Mouse (Mus musculus): ENCODE results near the gene 2900092C05Rik. TPM values are rescaled to one million over a fixed set of nuclear protein-coding genes. Genes with fewer than 3 reads are reported as not detected.

Gene 2900092C05Rik
- polyA plus RNA-seq (2015; fragmentation: Nextera tagmentation; extraction: Ambion mirVana): not detected in 2 replicates

GRCm38 (mm10) chr7:12512217-12512616, at the start of gene 2900092C05Rik:
TSS of gene 2900092C05Rik (plus strand) at chr7:12512517.
- ATAC-seq (replicated peaks): no peak
- Histone ChIP-seq H3K27ac (replicated peaks) (no peak within 1 kb of the TSS), H3K27me3 (no peaks in the 10 kb centered on the region), H3K4me2 (replicated peaks) (no peak within 1 kb of the TSS), H3K4me3 (no peak within 1 kb of the TSS), H3K36me3 (no peaks in the 10 kb centered on the region), H3K9ac (replicated peaks) (no peak within 1 kb of the TSS), H3K4me1 (no peaks in the 10 kb centered on the region), H3K9me3 (peaks cover 6% of the 10 kb centered on the region)
- 77% methylated on average over 2 of the region's 2 CpGs for WGBS

- Histone ChIP-seq H3K36me3 (peaks cover 32% of the 10 kb centered on the region), H3K9me3 (peaks cover 15% of the 10 kb centered on the region; the same call in 1 of the 2 replicates), H3K27me3 (no peaks in the 10 kb centered on the region), H3K4me1 (peaks cover 7% of the 10 kb centered on the region), H3K27ac (replicated peaks) (peak within 1 kb of the TSS; percentile 89), H3K4me2 (replicated peaks) (peak within 1 kb of the TSS; percentile 55), H3K9ac (replicated peaks) (peak within 1 kb of the TSS; percentile 91), H3K4me3 (peak within 1 kb of the TSS; percentile 80)
- ATAC-seq (replicated peaks): peak; percentile 97
- WGBS: 0% methylated on average over 53 of the region's 53 CpGs
Observed at GRCm38 (mm10) chr7:12478158-12479008, 33.9 kb upstream of the 2900092C05Rik start, which contains the start of gene Zfp606. TSS of gene Zfp606 (plus strand) at chr7:12478293.

- peak; percentile 43; the same call in 1 of the 2 replicates for ATAC-seq (replicated peaks)
- peak overlapping the region; percentile 55 for H3K4me2 ChIP-seq (replicated peaks)
- under 1% methylated on average over 7 of the region's 8 CpGs for WGBS
- H3K27me3 ChIP-seq: no peaks in the 10 kb centered on the region
- H3K9ac ChIP-seq (replicated peaks): peak overlapping the region; percentile 91
- H3K4me1 ChIP-seq: peaks cover 7% of the 10 kb centered on the region
- peak overlapping the region; percentile 80 for H3K4me3 ChIP-seq
- peaks cover 15% of the 10 kb centered on the region; the same call in 1 of the 2 replicates for H3K9me3 ChIP-seq
- H3K36me3 ChIP-seq: peaks cover 38% of the 10 kb centered on the region
- H3K27ac ChIP-seq (replicated peaks): peak overlapping the region; percentile 89
Observed at GRCm38 (mm10) chr7:12479009-12479346, 33.3 kb upstream of the 2900092C05Rik start.

DNA sequence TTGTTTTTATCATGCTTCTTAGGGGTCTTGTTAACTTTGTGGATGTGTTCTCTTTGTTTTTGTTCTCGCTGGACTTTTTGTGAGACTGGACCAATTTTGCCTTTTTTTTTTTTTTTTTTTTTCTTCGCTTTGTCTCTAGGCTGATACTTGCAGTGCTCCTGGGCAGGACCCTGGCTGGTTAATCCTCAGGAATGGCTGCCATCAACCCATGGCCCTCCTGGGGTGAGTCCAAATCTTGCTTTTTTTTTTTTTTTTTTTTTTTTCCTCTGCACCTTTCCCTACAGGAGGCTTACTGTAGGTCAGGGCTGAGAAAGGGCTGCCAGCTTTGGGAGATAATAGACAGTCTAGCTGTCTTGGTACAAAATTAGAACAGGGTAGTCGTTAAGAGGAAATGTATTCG, 32.8 kb upstream of the 2900092C05Rik start:
- ATAC-seq (replicated peaks): no peak
- Histone ChIP-seq H3K27ac (replicated peaks) (no peak overlapping the region), H3K9ac (replicated peaks) (peak overlapping the region; percentile 91; the same call in 1 of the 2 replicates), H3K4me3 (peak overlapping the region; percentile 80), H3K4me1 (peaks cover 7% of the 10 kb centered on the region), H3K9me3 (peaks cover 15% of the 10 kb centered on the region; the same call in 1 of the 2 replicates), H3K4me2 (replicated peaks) (peak overlapping the region; percentile 55), H3K36me3 (peaks cover 44% of the 10 kb centered on the region), H3K27me3 (no peaks in the 10 kb centered on the region)
- 60% methylated on average over 4 of the region's 4 CpGs for WGBS

- no peaks in the 10 kb centered on the region for H3K27me3 ChIP-seq
- H3K9ac ChIP-seq (replicated peaks): no peak overlapping the region
- 90% methylated on average over 6 of the region's 6 CpGs for WGBS
- H3K36me3 ChIP-seq: peaks cover 86% of the 10 kb centered on the region
- H3K27ac ChIP-seq (replicated peaks): no peak overlapping the region
- no peak overlapping the region for H3K4me2 ChIP-seq (replicated peaks)
- H3K4me1 ChIP-seq: peaks cover 7% of the 10 kb centered on the region
- ATAC-seq (replicated peaks): no peak
- no peak overlapping the region for H3K4me3 ChIP-seq
- H3K9me3 ChIP-seq: peaks cover 37% of the 10 kb centered on the region
Observed at GRCm38 (mm10) chr7:12483771-12484170, 28.5 kb upstream of the 2900092C05Rik start.

- Histone ChIP-seq H3K4me1 (no peaks in the 10 kb centered on the region), H3K27ac (replicated peaks) (no peak overlapping the region), H3K4me3 (no peak overlapping the region), H3K27me3 (no peaks in the 10 kb centered on the region), H3K9ac (replicated peaks) (no peak overlapping the region), H3K4me2 (replicated peaks) (no peak overlapping the region), H3K36me3 (peaks cover 99% of the 10 kb centered on the region), H3K9me3 (peaks cover 52% of the 10 kb centered on the region)
- ATAC-seq (replicated peaks): no peak
- 100% methylated on average over 1 of the region's 1 CpGs for WGBS
Observed at GRCm38 (mm10) chr7:12485956-12486355, 26.4 kb upstream of the 2900092C05Rik start.

GRCm38 (mm10) chr7:12486691-12487090, 25.6 kb upstream of the 2900092C05Rik start:
- no peak for ATAC-seq (replicated peaks)
- no peak overlapping the region for H3K4me2 ChIP-seq (replicated peaks)
- H3K27ac ChIP-seq (replicated peaks): no peak overlapping the region
- H3K4me1 ChIP-seq: no peaks in the 10 kb centered on the region
- no peak overlapping the region for H3K9ac ChIP-seq (replicated peaks)
- H3K9me3 ChIP-seq: peaks cover 52% of the 10 kb centered on the region
- no peaks in the 10 kb centered on the region for H3K27me3 ChIP-seq
- peaks cover 99% of the 10 kb centered on the region for H3K36me3 ChIP-seq
- no peak overlapping the region for H3K4me3 ChIP-seq

DNA sequence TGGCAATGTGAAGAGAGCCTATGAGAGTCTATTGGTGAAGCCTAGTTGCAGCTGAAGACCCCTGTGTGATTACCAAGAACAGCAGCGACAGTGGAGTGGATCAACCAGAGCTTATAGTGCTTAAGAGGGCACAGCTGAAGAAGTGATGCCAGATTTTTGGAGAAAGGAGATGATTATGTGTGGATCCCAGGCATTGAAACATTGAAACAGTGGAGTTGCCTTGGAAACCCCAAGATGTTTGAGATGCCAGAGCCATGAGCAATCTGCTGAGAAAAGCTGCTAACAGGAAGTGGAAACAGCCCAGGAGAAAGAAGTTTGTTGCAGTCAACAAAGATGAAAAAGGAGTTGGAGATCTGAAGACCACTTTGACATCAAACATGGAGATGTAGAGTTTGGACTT, 1.4 kb upstream of the 2900092C05Rik start:
- H3K4me3 ChIP-seq: no peak overlapping the region
- 63% methylated on average over 1 of the region's 1 CpGs for WGBS

More for the DNA sequence above, 1.4 kb upstream of the 2900092C05Rik start:
- Histone ChIP-seq H3K9ac (replicated peaks) (no peak overlapping the region), H3K4me2 (replicated peaks) (no peak overlapping the region), H3K4me1 (no peaks in the 10 kb centered on the region), H3K27me3 (no peaks in the 10 kb centered on the region), H3K27ac (replicated peaks) (no peak overlapping the region), H3K9me3 (peaks cover 6% of the 10 kb centered on the region), H3K36me3 (no peaks in the 10 kb centered on the region)
- ATAC-seq (replicated peaks): no peak

Other genes starting within 250 kb of the 2900092C05Rik start
- not detected in 2 replicates for gene Vmn1r81, start 244.2 kb upstream of the 2900092C05Rik start, polyA plus RNA-seq (2015; fragmentation: Nextera tagmentation; extraction: Ambion mirVana)
- gene Vmn1r82, start 212.1 kb upstream of the 2900092C05Rik start, polyA plus RNA-seq (2015; fragmentation: Nextera tagmentation; extraction: Ambion mirVana): not detected in 2 replicates
- gene Vmn1r83, start 183.0 kb upstream of the 2900092C05Rik start, polyA plus RNA-seq (2015; fragmentation: Nextera tagmentation; extraction: Ambion mirVana): not detected in 2 replicates
- not detected in 2 replicates for gene Vmn1r84, start 143.2 kb upstream of the 2900092C05Rik start, polyA plus RNA-seq (2015; fragmentation: Nextera tagmentation; extraction: Ambion mirVana)
- 9.5 and 10.1 TPM in 2 replicates for gene Zfp551, start 89.8 kb upstream of the 2900092C05Rik start, polyA plus RNA-seq (2015; fragmentation: Nextera tagmentation; extraction: Ambion mirVana)
- 49.2 and 52.5 TPM in 2 replicates for gene Zfp606, start 34.2 kb upstream of the 2900092C05Rik start, polyA plus RNA-seq (2015; fragmentation: Nextera tagmentation; extraction: Ambion mirVana)
- 0.01 TPM in 1 of 2 replicates, not detected in the other for gene Vmn2r53, start 96.3 kb downstream of the 2900092C05Rik start, polyA plus RNA-seq (2015; fragmentation: Nextera tagmentation; extraction: Ambion mirVana)
- not detected in 2 replicates for gene Vmn2r54, start 127.8 kb downstream of the 2900092C05Rik start, polyA plus RNA-seq (2015; fragmentation: Nextera tagmentation; extraction: Ambion mirVana)
- gene Vmn2r55, start 172.5 kb downstream of the 2900092C05Rik start, polyA plus RNA-seq (2015; fragmentation: Nextera tagmentation; extraction: Ambion mirVana): not detected in 2 replicates
- gene Vmn2r56, start 222.5 kb downstream of the 2900092C05Rik start, polyA plus RNA-seq (2015; fragmentation: Nextera tagmentation; extraction: Ambion mirVana): 0.03 TPM in 1 of 2 replicates, not detected in the other